Mouse (Mus musculus): ENCODE results near the gene Vps35l. TPM values are rescaled to one million over a fixed set of nuclear protein-coding genes. Genes with fewer than 3 reads are reported as not detected.

Gene Vps35l
- total RNA-seq, 2 experiments from 2014 or later, result 41.4 to 41.5 TPM

DNA sequence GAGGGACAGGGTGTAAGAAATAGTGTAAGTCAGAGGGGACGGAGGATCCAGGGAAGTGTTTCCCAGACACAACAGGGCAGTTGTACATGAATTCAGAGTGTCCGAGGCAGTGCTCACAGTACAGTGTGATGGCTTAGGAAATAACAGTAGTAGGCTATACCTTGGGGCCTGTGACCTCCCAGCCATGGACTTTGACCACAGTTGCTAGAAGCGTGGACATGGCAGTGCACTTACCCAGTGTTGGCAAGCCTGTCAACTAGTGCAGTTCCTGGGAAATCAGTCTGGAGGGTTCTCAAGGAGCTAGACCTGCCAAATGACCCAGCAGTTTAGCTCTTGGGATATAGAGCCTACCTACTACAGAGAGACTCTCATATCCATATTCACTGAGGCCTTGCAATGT, 76.2 kb downstream of the Vps35l start:
- DNase-seq (ENCODE audit: low spot score in 2 of 2), result no peak

DNA sequence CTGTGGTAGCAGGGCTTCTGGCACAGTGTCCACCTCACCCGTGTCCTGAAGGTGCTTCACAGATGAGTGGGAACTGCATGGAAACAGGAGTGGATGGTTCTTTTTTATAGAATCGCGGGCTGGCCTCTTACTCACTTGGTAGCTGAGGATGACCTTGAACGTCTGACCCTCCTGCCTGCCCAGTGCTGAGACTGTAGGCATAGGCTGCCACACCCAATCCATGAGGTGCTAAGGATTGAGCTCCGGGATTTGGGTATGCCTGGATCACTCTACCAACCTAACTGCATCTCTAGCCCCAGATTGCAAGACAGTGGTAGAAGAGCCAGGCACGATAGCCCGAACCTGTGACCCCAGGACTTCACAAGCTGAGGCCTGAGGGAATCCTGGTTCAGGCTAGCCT, 77.7 kb downstream of the Vps35l start:
- no peak for DNase-seq (ENCODE audit: low spot score in 2 of 2)

DNA sequence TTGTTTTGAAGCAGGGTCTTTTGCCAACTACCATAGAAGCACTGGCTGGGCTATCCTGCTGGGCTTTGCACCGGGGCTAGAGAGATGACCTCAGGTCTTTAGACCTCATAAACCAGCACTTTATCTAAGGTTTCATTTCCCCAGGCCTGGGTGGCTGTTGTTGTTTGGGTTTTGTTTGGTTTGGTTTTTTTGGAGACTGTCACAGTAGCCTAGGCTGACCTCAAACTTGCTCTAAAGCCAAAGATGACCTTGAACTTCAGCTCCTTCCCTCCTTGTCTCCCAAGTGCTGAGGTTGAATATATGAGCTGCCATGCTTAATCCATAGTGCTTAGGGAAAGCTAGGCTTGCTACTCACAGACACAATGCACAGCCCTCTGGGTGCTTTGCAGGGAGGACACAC, 79.6 kb downstream of the Vps35l start:
- DNase-seq (ENCODE audit: low spot score in 2 of 2), result no peak

DNA sequence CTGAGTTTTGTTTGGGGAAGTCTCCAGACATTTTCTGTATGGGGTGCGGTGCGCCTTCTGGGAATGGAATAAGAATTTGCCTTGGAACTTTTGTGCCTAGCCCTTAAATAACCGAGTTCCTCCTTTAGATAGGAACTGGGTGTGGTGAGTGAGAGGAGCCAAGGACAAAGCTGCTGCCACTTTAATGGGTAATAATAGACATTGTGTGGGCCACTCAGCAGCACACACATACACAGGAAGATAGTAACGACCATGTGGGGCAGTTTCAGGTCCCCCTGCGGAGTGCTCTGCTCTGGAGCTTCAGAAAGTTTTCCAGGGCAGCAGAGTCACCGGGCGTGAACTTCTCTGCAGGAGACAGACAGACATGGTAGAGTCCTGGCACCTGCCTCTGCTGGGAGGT, 81.3 kb downstream of the Vps35l start:
- no peak for DNase-seq (ENCODE audit: low spot score in 2 of 2)

DNA sequence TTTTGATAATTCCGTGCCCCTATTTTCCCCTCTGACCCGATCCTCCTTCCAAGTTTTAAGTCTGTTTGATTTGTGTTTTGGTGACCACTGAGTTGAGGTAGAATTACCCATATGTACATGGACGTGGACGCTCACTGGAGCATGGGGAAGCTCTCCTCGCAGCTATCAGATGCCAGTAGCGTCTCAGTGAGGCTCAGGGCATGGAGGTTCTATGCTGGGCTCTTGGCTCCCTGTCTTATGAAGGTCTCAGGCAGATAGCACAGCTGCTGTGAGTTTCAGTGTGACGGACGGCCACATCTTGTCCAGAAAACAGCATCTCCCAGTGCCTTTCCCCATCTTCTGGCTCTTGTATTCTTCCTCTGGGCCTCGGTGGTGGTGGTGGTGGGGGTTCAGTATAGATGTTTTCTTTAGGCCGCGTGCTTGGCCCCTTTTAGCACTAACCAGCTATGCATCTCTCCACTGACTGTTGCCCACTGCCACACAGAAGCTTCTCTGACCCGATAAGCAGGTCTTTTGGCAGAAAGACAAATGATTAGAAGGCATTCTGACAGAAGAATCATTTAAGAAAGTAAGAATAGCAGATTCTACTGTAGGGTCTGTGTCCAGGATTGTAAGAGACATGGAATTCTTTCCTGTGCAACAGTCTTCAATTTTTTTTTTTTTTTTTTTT, 82.0 kb downstream of the Vps35l start:
- no peak for DNase-seq (ENCODE audit: low spot score in 2 of 2)

DNA sequence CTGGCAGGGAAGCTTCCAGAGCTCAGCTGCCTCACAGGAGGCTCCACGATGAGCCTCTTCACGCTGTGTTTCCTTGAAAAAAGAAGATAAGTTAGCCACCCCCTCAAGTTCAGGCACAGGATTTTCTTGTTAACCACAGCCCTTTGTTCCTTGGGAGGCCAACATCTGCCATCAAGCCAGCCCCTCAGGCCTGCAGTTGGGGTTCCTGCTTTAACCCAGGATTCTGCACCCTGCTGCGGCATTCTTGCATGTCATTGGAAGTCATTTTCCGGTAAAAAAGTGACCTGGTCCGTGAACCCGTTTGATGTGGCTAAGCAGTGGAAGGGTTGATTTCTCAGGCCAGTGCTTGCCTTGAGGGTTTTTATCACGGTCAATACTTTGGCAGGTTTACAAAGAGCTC, 84.4 kb downstream of the Vps35l start:
- no peak for DNase-seq (ENCODE audit: low spot score in 2 of 2)

DNA sequence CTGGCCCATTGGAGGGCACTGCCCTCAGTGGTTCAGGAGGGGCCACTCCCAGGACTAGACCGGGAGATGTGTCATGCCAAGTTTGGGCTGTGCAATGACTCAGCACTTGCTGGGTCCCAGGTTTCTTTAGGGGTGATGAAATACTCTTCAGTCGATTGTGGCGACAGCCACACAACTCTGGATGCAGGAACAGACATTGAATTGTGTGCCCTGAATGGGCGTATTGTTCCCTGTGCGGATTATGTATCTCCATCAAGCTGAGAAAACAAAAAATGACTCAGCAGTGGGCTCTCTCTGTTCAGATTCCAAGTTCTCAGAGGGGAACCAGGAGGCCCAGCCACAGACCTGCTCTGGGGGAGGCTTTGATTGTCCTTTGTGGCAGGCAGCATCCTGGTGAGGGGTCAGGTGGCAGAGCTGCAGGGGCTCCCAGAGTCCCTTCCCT, 88.0 kb downstream of the Vps35l start:
- DNase-seq (ENCODE audit: low spot score in 2 of 2), result no peak

DNA sequence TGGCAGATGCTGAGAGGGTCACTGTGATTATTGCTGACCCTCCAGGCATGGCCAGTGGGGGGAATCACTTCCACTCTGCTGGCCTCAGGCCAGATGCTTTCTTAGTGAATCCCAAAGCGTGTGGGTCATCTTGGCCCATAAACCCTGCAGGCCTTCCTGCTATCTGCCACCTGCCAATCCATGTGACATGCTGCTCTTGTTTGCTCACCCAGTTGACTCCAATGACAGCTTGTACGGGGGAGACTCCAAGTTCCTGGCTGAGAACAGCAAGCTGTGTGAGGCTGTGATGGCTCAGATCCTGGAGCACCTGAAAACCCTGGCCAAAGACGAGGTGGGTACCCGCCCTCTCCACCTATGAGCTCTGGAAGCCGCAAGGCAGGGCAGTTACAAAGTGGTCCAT, 97.9 kb downstream of the Vps35l start:
- no peak for DNase-seq (ENCODE audit: low spot score in 2 of 2)

DNA sequence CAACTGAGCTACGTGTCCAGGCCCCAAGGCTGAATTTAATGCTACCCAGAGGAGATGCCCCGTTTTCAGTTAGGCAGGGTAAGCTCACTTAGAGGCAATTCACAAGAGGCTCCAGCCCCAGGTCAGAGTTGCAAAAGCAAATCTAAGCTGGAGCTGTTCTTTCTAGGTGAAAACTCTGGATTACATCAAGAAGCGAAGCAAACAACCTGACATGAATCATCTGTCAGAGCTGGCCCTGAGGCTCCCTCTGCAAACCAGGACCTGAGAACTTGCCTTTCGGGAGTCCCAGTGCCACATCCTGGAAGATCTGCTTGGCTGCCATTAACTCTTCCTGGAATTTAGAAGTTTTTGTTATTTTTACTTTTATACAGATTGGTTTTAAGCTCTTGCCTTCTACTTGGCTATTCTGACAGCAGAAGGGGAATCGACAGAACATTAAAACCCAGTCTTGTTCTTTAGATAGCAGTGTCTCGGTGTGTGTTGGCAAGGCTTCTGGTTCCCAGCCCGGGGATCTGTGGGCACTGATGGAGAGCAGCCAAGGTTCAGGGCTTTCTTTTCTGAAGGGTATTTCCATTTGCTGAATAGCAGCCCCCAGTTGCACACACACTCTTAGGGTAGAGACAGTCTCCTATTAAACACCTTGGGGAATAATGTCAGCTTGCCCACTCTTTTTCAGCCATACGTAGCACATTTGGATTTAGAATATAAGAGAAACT, 101.2 kb downstream of the Vps35l start:
- DNase-seq (ENCODE audit: low spot score in 2 of 2), result no peak

DNA sequence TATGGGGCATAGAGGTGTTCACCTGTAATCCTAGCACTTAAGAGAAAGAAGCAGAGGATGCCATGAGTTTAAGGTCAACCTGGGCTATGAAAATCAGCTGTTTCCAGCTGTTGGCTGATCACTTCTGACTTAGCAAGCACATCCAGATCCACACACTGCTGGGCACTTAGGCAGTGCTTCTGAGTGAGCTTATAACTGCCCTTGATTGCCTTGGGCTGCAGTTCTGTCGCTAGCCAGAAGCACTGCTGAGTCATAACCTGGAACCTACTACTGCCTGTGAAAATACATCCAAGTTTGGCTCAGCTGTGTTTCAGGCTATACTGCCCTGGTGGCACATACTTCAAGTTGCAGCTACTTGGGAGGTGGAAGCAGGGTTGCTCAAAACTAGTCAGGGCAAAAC, 101.8 kb downstream of the Vps35l start:
- no peak for DNase-seq (ENCODE audit: low spot score in 2 of 2)

DNA sequence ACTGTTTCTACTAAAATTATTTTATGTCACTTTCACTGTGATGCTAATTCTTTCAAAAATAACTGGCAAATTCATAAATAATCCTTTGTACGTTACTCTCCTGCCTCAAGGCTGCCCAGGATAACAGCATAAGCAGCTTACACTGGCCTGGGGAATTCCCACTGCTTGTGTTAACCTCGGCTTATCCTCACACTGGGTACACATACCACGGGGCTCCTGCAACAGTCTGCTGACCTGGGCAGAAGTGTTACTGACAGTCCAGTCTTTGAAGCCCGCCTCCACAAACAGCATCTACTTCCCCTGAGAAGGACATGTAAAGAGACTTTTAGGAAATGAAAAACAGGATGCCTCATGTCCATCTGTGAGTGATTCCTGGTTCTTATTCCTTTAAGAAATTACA, 102.9 kb downstream of the Vps35l start:
- no peak for DNase-seq (ENCODE audit: low spot score in 2 of 2)

DNA sequence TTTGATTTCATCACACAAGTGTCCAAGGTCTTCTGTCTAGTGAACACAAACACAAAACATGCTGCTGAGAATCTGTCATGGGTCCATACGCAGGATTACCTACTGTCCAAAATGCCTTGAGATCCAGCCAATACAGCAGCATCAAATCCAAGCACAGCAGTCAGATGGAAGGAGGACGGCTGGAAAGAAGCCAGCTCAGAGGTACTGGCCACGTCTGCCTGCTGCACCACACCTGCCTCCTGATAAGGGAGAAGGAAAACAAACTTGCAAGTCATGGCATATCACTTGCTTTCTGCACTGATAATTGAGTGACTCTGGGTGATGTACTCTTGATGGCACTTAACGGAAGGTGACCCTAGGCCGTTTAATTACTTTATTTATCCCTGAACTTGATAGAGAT, 105.1 kb downstream of the Vps35l start:
- no peak for DNase-seq (ENCODE audit: low spot score in 2 of 2)

DNA sequence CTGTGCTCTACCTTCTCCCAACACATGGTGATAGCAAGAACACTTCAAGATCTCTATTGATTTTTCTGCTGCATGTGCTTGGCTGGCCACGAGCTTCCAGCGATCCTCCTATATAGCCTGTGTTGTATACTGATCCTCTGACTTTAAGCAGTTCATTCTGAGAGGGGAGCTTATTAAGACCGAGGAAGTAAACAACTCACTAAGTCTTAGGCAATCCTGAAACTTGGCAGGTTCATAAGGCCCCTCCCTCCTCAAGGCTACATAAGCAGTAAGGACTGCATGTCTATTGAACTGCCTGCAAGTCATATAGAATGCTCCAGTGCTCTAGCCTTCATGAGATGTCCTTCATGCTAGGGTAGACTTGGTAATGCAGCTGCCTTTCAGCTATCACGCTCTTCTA, 106.3 kb downstream of the Vps35l start:
- DNase-seq (ENCODE audit: low spot score in 2 of 2), result no peak

DNA sequence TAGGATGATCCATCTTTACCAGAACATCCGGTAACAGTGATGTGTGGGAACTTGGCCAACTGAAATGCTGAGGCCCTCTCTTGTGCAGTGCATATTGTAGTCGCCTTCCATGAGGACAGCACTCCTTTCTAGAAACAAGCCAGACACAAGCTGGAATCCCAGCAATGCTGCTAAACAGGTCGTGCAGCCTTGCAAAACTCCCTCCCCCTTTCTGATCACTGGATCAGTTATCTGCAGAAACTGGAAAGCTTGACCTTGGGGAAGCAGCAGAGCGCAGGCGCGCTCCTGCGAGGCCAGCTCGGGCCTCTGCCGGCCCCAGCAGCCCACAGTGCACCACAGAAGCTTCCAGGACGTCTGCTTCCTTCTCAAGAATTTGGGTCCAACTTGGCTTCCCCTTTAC, 108.8 kb downstream of the Vps35l start:
- DNase-seq (ENCODE audit: low spot score in 2 of 2), result no peak

DNA sequence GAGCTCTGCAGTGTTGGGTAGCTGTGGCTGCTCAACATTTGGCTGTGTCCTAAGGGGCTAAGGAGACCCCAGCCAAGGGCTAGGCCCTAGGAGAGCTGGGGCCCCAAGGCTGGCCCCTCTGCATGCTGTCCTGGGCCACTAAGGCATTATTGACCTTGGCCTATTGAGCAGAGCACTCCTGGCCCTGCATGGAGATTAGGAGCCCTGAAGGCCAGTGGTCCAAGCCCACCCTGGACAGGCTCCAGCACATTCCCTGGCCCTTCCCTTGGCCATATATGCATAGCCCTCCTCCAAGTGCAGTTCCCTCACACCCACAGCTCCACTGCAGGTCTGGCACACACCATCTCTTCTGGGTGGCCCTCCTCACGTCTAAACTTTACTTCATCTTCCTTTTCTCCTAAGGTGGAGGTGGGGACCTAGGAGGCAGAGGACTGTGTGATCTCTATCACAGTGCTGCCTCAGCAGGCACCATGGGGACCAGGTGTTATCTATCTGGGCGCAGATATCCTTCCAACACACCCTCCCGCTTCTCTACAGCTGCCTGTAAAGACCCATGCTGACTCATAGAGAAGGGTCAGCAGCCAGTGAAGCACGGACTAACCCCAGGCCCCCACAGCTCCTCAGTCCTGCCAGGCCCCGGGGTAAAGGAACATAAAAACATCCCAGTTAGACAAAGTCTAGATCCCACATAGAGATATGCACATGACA, 109.7 kb downstream of the Vps35l start:
- no peak for DNase-seq (ENCODE audit: low spot score in 2 of 2)

DNA sequence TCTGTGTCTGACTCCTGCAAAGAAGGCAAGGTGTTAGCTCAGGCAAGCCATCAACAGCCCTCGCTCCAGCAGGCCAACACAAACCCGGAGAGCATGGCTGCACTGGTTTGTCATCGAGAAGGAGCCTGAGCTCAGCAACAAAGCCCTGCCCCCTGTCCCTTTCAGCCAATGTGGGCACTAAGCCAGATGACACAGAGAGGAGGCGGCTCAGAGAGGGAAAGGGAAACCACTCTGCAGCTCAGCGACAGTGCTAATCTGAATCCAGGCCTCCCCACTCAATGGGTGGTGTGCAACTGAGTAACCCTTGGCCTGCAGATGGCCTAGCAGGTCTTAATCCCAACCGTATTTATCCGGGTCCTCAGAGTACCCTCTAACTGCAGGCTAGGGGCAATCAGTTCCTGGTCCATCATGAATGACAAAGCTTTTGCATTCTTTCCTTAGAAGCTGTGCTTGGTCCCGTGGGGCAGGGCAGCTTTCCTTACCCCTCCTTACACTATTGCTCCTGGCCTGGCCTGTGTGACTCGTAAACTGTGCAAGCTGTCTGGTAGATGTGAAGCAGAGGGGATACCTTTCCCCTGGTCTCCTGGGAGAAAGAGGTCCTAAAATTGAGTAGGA, 110.8 kb downstream of the Vps35l start:
- no peak for DNase-seq (ENCODE audit: low spot score in 2 of 2)

DNA sequence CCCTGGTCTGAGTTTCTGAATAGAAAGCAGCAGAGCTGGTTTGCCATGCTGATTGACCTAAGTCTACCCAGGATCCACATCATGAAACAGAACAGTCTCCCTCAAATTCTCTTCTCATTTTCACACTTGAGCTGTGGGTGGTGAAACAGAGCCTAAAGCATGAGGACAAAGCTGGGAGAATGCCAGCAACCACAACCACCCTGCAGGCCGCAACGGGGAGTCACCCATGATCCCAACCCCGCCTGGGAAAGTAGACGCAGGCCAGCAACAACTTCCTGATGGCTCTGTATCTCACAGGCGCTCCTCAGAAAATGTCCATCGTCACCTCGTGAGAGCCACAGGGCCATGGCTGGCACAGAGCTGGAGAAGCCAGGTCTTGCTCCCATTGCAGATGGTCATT, 111.5 kb downstream of the Vps35l start:
- DNase-seq (ENCODE audit: low spot score in 2 of 2), result no peak

DNA sequence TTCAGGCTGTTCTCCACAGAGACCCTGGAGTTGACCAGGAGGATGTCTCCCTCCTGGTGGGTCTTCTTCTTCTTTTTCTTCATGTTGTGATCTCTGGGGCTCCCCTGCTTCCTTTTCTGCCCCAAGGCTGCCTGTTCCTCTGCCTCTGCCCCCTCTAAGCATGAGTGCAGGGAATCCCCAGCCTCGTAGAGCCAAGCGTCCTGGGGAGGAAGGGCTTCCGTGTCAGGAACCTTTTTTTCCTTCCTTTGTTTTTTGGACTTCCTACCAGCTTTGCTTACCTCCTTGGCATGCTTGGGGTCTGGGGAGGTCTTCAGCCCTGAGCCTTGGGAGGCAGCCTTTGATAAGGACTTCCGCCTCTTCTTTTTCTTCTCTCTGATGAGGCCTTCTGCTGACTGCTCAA, 112.6 kb downstream of the Vps35l start:
- DNase-seq (ENCODE audit: low spot score in 2 of 2), result no peak

DNA sequence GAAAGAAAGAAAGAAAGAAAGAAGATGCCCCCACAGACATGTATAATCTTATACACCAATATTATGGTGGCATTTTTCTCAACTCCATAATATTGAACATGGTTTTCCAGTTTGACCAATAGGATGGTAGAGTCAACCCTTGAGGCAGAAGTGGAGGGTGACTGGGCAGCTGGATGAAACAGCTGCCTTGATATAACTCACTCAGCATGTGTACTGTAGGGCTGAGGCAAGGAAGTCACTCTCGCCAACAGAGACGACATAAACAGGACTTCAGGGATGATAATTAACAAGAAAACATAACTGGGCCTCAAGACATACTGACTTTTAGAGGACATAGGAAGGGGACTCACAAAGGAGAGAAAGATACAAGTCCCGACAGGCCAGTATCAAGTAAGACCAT, 114.6 kb downstream of the Vps35l start:
- no peak for DNase-seq (ENCODE audit: low spot score in 2 of 2)

DNA sequence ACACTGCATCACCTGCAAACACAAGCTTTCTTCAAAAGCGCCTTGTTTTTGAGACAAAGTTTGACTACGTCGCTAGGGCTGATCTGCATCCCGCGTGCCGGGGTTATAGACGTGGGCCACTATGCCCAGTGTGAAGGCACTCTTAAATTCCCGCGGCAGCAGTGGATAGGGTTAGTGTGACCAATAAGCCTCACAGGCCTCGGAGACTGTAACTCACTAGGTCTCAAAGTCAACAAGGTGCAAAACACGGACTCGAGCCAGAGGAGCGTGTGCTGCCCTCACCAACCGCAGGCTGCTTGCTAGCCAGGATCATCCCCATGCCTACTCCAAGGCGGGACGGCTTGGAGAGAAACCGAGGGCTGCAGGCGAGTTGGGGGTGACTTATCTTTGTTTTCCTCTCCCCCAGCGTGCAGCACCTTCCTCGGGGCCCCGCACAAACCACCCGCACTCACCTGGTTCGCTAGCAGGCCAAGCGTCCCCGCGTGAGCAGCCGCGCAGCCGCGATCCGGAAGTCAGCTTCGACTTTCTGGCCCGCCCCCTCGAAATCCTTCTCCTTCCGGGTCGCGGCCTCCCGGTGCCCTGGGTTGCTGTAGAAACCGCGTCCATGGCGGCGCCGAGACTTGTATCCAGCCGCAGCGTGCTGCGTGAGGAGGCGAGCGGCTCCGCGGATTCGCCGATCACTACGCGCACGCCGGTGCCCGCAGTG, 115.3 kb downstream of the Vps35l start, which contains the start of gene Iqck:
TSS of gene Iqck (plus strand) at position 582 of the 706 bp plus-strand sequence.
- peak; percentile 85 to 94 for DNase-seq (ENCODE audit: low spot score in 2 of 2)

DNA sequence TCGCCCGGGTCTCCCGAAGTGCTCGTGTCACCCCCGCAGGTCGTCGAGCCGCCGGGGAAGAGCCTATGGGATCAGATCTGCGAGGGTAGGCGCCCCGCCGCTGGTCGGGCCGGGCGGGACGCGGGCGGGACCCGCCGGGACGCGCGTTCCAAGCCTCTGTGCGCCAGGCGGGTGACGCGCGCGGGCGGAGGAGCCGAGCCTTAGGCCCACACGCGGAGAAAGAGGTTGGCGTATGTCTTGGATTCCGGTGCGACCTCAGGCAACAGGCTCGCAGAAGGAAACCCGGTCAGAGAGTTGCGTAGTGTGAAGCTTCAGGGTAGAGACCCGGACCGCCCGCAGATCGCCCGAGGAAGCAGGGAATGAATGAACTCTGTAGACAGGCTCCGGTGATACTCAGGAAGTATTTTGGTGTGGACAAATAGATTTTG, 115.9 kb downstream of the Vps35l start, which contains the start of gene Knop1:
TSS of gene Knop1 (minus strand) at position 378 of the 428 bp plus-strand sequence.
- DNase-seq (ENCODE audit: low spot score in 2 of 2), result no peak

Data from gastrocnemius, postnatal 4 days (tissue).